Mouse (Mus musculus) layer of hippocampus, adult 9-10 months (tissue): ENCODE results near the gene Gstm1.

ENCODE experiments used
- DNase-seq: peaks from one replicate; pipeline ENCODE4 v3.0.0; 2022; ENCODE audit warnings: low spot score

Gstm1 gene

DNA sequence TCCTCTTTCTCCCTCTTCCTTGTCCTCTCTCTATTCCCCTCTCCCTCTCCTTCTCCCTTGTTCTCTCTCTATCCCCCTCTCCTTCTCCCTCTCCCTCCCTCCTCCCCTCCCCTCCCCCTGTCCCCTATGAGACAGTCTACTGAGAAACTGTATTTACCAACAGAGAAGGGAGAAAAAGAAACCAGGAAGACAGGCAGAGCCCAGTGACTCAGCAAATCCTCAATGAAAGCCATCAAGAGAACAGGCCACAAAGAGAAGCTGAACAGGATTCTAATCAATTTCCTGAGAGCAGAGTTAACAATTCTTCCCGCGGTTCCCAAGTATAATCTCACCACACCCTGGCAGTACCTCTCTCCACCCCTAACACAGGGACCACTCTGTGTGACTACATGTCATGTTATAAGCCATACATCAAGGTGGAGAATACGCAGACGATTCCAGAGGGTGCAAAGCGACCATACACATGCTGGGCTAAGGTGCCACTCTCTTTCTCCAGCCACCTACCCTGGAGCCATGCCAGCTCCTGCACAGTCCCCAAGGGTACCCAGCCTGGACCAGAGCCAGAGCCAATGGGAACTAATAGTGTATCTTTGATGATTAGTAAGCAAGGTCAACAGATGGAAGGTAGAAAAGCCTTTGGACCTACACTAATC is 53.0 kb downstream of the Gstm1 start:
- no peak for DNase-seq

DNA sequence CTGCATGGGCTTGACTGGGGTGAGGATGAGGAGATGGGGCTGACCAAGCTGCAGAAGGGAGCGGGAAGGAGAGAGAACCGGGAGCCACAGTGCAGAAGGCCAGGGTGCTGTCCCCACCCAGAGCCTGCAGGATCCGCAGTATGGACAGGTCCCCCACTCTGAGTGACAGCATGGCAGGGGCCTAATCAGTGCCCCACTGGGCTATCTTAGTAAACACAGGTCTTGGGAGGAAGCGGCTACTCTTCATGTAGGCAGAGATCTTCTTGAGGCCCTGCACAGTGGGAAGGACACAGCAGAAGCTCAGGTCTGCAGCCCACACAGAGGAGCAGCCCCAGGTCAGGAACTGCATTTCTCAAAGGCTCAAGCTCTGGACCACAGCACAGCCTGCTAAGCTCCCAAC is 53.7 kb downstream of the Gstm1 start:
- no peak for DNase-seq
